Mouse (Mus musculus): ENCODE data around the gene Sptan1.

DNA sequence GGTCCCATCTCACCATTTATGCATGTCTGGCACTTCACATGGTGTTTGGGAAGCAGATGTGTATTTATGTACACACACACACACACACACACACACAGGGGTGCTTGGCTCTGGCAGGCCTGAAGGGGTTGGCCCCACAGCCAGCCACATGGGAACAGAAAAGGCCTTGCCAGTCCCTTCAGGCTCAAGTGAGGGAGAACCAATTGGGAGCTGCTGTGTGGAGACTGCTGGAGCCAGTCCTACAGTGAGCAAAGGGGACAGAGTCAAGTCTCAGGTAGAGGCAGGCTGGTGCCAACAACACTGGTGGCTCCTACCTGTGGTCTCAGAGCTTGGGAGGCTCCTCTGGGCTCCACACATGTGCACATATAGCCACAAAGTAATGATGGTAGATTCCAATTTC, 74.3 kb downstream of the Sptan1 start:
- no peak for TF ChIP-seq GATA1 (IDR thresholded peaks at IDR 0.05; ENCODE audit: borderline replicate concordance, low read length)
- no peak for TF ChIP-seq FLI1 (IDR thresholded peaks at IDR 0.05; ENCODE audit: low read length)
